Mouse (Mus musculus) bone marrow, adult 2 months (tissue): ENCODE measurements at regions not wholly inside any gene's neighbourhood (a gene's known extent, or its start where the extent isn't known, plus 50 kb on each side); places are given as distances from the start of the nearest gene placed in this dataset.

Experiments
- H3K27ac ChIP-seq: fragments of 200-500 bp; 2 replicates; pipeline ENCODE4 v1.5.1; 2012; ENCODE audit warnings: low read depth, mild to moderate bottlenecking, control low read depth, inconsistent platforms, low read length; ENCODE audit not compliant: control insufficient read depth, poor library complexity, insufficient read depth
- H3K4me1 ChIP-seq: fragments of 200-500 bp; 2 replicates; pipeline ENCODE4 v1.6.1; 2011; ENCODE audit warnings: low read length; ENCODE audit not compliant: control insufficient read depth, insufficient read depth
- H3K4me3 ChIP-seq: fragments of 200-500 bp; replicated peaks from 2 replicates; pipeline ENCODE3; 2011; ENCODE audit warnings: mild to moderate bottlenecking, low read depth, low read length, control low read depth; ENCODE audit not compliant: control insufficient read depth
- CTCF ChIP-seq: fragments of 200-500 bp; IDR thresholded peaks from 2 replicates; pipeline ENCODE4 v1.5.1; 2011; ENCODE audit warnings: low read length, control low read depth; ENCODE audit not compliant: control insufficient read depth, insufficient read depth
- POLR2A ChIP-seq: fragments of 200-500 bp; IDR thresholded peaks from 2 replicates; pipeline ENCODE4 v1.6.1; 2011; ENCODE audit warnings: low read depth, mild to moderate bottlenecking, control low read depth, low read length, borderline replicate concordance; ENCODE audit not compliant: control insufficient read depth
- WGBS: fragments of 180-500 bp; shearing (Covaris S2); methylation state at CpG from one replicate; pipeline ENCODE4 v1.1.7; 2018; 5-methylcytosine and 5-hydroxymethylcytosine counted together

GRCm38 (mm10) chr1:23490640-23491039 lies 93.1 kb upstream of the Ogfrl1 start:
- Histone ChIP-seq H3K4me1 (no peaks in the 10 kb centered on the region), H3K4me3 (no peak overlapping the region), H3K27ac (no peak overlapping the region)
- 81% methylated on average over 10 of the region's 10 CpGs for WGBS
- TF ChIP-seq POLR2A (no peak), CTCF (no peak)

GRCm38 (mm10) chr1:23491041-23491440 lies 93.5 kb upstream of the Ogfrl1 start:
- TF ChIP-seq CTCF (no peak), POLR2A (no peak)
- no peak overlapping the region for H3K27ac ChIP-seq
- no peak overlapping the region for H3K4me3 ChIP-seq
- 77% methylated on average over 6 of the region's 6 CpGs for WGBS
- no peaks in the 10 kb centered on the region for H3K4me1 ChIP-seq

GRCm38 (mm10) chr1:23492981-23493380 lies 95.4 kb upstream of the Ogfrl1 start:
- Histone ChIP-seq H3K4me1 (no peaks in the 10 kb centered on the region), H3K27ac (no peak overlapping the region), H3K4me3 (no peak overlapping the region)
- TF ChIP-seq POLR2A (no peak), CTCF (no peak)

- no peak overlapping the region for H3K27ac ChIP-seq
- H3K4me3 ChIP-seq: no peak overlapping the region
- WGBS: 47% methylated on average over 4 of the region's 4 CpGs
- TF ChIP-seq POLR2A (no peak), CTCF (no peak)
- no peaks in the 10 kb centered on the region for H3K4me1 ChIP-seq
Observed at GRCm38 (mm10) chr1:23495412-23495811, 97.8 kb upstream of the Ogfrl1 start.

- 67% methylated on average over 2 of the region's 2 CpGs for WGBS
- no peak overlapping the region for H3K4me3 ChIP-seq
- no peak for TF ChIP-seq POLR2A
- no peak for TF ChIP-seq CTCF
- H3K4me1 ChIP-seq: no peaks in the 10 kb centered on the region
- no peak overlapping the region for H3K27ac ChIP-seq
Observed at GRCm38 (mm10) chr1:23520113-23520512, 122.5 kb upstream of the Ogfrl1 start.

- H3K4me3 ChIP-seq: no peak overlapping the region
- H3K27ac ChIP-seq: no peak overlapping the region
- no peaks in the 10 kb centered on the region for H3K4me1 ChIP-seq
- TF ChIP-seq POLR2A (no peak), CTCF (no peak)
- 88% methylated on average over 3 of the region's 3 CpGs for WGBS
Observed at GRCm38 (mm10) chr1:23532659-23533058, 135.1 kb upstream of the Ogfrl1 start.

DNA sequence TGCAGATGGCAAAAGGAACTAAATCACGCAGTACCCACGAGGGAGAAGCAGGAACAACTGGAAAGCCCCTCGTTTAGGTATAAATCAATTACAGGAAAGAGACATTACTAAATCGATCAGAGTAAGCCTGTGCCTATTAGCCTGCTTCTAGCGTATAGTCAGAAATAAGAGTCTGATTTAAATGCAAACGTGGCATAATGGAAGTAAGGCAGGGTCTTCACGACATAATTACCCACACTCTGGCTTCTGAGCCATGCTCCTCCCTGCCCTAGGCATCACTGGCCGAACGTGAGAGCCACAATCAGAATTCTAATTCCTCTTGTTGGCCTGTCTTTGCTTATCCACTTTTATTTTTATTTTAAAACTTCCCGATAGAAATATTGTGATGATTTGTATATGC lies 139.0 kb upstream of the Ogfrl1 start:
- Histone ChIP-seq H3K4me1 (no peaks in the 10 kb centered on the region; the same call in 1 of the 2 replicates), H3K27ac (no peak overlapping the region), H3K4me3 (no peak overlapping the region)
- TF ChIP-seq CTCF (no peak), POLR2A (no peak)
- 70% methylated on average over 10 of the region's 10 CpGs for WGBS

DNA sequence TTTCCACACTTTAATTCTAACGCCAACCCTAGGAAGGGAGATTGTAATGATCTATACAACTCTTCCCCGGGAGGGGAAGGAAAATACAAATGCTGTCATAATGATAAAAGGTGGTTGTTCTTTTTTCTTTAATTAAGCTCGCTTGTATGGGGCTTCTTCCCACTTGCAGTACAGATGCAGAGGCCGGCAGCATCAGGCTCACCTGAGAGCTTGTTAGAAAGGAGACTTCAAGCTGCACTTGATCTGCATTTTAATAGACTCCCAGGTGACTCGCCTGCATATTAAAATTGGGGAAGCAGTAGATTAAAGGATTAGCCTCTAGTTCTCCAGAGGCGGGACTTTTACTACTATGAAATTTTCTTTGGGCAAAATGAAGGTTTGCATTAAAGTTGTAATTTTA lies 140.8 kb upstream of the Ogfrl1 start:
- no peaks in the 10 kb centered on the region; the same call in 1 of the 2 replicates for H3K4me1 ChIP-seq
- WGBS: 72% methylated on average over 6 of the region's 6 CpGs
- no peak overlapping the region for H3K4me3 ChIP-seq
- no peak overlapping the region for H3K27ac ChIP-seq
- TF ChIP-seq POLR2A: no peak

DNA sequence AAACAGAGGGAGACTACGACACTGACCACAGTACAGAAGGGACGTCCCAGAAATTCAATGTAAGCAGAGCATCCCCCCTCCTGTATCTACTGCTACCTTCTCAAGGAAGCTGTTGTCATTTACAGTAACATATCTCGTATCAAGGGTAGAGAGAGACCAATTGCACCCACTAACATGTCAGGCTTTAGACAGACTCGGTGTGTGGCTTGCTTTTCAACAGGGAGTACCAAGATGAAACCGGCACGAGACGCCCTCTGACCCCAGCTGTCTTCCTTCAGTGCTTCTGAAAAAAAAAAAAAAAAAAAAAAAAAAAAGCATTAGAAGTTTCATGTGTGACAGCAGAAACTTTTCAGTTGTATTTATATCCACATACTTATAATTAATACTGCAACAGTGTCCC lies 143.0 kb upstream of the Ogfrl1 start:
- no peaks in the 10 kb centered on the region; the same call in 1 of the 2 replicates for H3K4me1 ChIP-seq
- H3K27ac ChIP-seq: no peak overlapping the region
- TF ChIP-seq CTCF (no peak), POLR2A (no peak)
- WGBS: 82% methylated on average over 7 of the region's 7 CpGs
- H3K4me3 ChIP-seq: no peak overlapping the region
